Mouse (Mus musculus) forebrain, embryonic 14.5 days (tissue): ENCODE data around the gene Hoxb8. TPM values are rescaled to one million over a fixed set of nuclear protein-coding genes. Genes with fewer than 3 reads are reported as not detected.

Experiments used
- ATAC-seq: fragments of 200-750 bp; cut with Nextera tagmentation; 2 replicates; pipeline ENCODE4 v1.8.0; 2017; ENCODE audit warnings: mild to moderate bottlenecking, moderate library complexity
- DNase-seq: peaks from one replicate; pipeline ENCODE4 v3.0.0-alpha.2; 2015; ENCODE audit warnings: low spot score
- H3K27ac ChIP-seq: fragments of 300-500 bp; sonication (generic); 2 replicates; pipeline ENCODE4 v1.5.1; 2014; ENCODE audit warnings: low read depth, mild to moderate bottlenecking, control low read depth, low read length, moderate library complexity
- H3K27me3 ChIP-seq: fragments of 300-500 bp; sonication (generic); replicated peaks from 2 replicates; pipeline ENCODE4 v1.6.1; 2014; ENCODE audit warnings: low read length, control low read depth, mixed read lengths; ENCODE audit not compliant: control insufficient read depth, insufficient read depth
- H3K36me3 ChIP-seq: fragments of 300-500 bp; sonication (generic); 2 replicates; pipeline ENCODE4 v1.6.1; 2014; ENCODE audit warnings: low read length, control low read depth; ENCODE audit not compliant: control insufficient read depth, insufficient read depth
- H3K4me1 ChIP-seq: fragments of 300-500 bp; sonication (generic); 2 replicates; pipeline ENCODE4 v1.6.1; 2014; ENCODE audit warnings: antibody characterized with exemption, low read length, control low read depth; ENCODE audit not compliant: control insufficient read depth, insufficient read depth
- H3K4me2 ChIP-seq: fragments of 300-500 bp; sonication (generic); 2 replicates; pipeline ENCODE4 v1.6.1; 2014; ENCODE audit warnings: mild to moderate bottlenecking, control low read depth, low read length
- H3K4me3 ChIP-seq: fragments of 300-500 bp; sonication (generic); 2 replicates; pipeline ENCODE4 v1.5.1; 2014; ENCODE audit warnings: low read depth, low read length, control low read depth
- H3K9ac ChIP-seq: fragments of 300-500 bp; sonication (generic); 2 replicates; pipeline ENCODE4 v1.6.1; 2014; ENCODE audit warnings: mild to moderate bottlenecking, low read length, control low read depth, moderate library complexity
- H3K9me3 ChIP-seq: fragments of 300-500 bp; sonication (generic); replicated peaks from 2 replicates; pipeline ENCODE4 v1.6.1; 2016; ENCODE audit warnings: low read length, control low read depth, mixed read lengths; ENCODE audit not compliant: control insufficient read depth
- WGBS: fragments of 180-500 bp; shearing (Covaris S2); extraction: QIAGEN DNeasy Blood & Tissue Kit; methylation state at CpG from one replicate; pipeline ENCODE4 v1.1.7; 2014; 5-methylcytosine and 5-hydroxymethylcytosine counted together
- polyA plus RNA-seq: library from polyadenylated mRNA; unstranded; fragments of >200 nt; fragmentation: Nextera tagmentation; extraction: Ambion mirVana; gene quantifications from 2 replicates; pipeline ENCODE4 v1.2.1, GENCODE M21; 2014

Gene Hoxb8
- not detected in 2 replicates for polyA plus RNA-seq

GRCm38 (mm10) chr11:96281855-96282570 is at the start of gene Hoxb8:
Gene Hoxb8, plus strand, starts transcription at chr11:96281905.
- ATAC-seq, result no peak
- Histone ChIP-seq H3K27ac (no peak within 1 kb of the TSS), H3K4me2 (no peak within 1 kb of the TSS), H3K9ac (no peak within 1 kb of the TSS), H3K36me3 (no peaks in the 10 kb centered on the region), H3K4me3 (no peak within 1 kb of the TSS), H3K27me3 (peaks cover 94% of the 10 kb centered on the region), H3K4me1 (no peaks in the 10 kb centered on the region), H3K9me3 (no peaks in the 10 kb centered on the region)
- WGBS, result 1% methylated on average over 27 of the region's 27 CpGs
- no peak for DNase-seq

GRCm38 (mm10) chr11:96234906-96235305 is 46.8 kb upstream of the Hoxb8 start:
- WGBS, result under 1% methylated on average over 12 of the region's 12 CpGs
- no peaks in the 10 kb centered on the region for H3K9me3 ChIP-seq
- H3K27ac ChIP-seq, result no peak overlapping the region
- no peak overlapping the region for H3K9ac ChIP-seq
- no peaks in the 10 kb centered on the region for H3K4me1 ChIP-seq
- no peaks in the 10 kb centered on the region for H3K36me3 ChIP-seq
- no peak overlapping the region for H3K4me3 ChIP-seq
- ATAC-seq, result no peak
- peaks cover 30% of the 10 kb centered on the region; the same call in 1 of the 2 replicates for H3K27me3 ChIP-seq
- H3K4me2 ChIP-seq, result no peak overlapping the region
- DNase-seq, result peak; percentile 50

GRCm38 (mm10) chr11:96240211-96240610 is 41.5 kb upstream of the Hoxb8 start:
- no peak for ATAC-seq
- Histone ChIP-seq H3K4me1 (no peaks in the 10 kb centered on the region), H3K4me2 (no peak overlapping the region), H3K9me3 (no peaks in the 10 kb centered on the region), H3K27ac (no peak overlapping the region), H3K36me3 (no peaks in the 10 kb centered on the region), H3K9ac (no peak overlapping the region), H3K4me3 (no peak overlapping the region), H3K27me3 (peaks cover 19% of the 10 kb centered on the region; the same call in 1 of the 2 replicates)
- peak; percentile 66 for DNase-seq
- 3% methylated on average over 7 of the region's 7 CpGs for WGBS

- Histone ChIP-seq H3K4me3 (no peak overlapping the region), H3K36me3 (no peaks in the 10 kb centered on the region), H3K9me3 (no peaks in the 10 kb centered on the region), H3K4me1 (no peaks in the 10 kb centered on the region), H3K9ac (no peak overlapping the region), H3K4me2 (no peak overlapping the region), H3K27ac (no peak overlapping the region), H3K27me3 (peaks cover 78% of the 10 kb centered on the region)
- WGBS, result 2% methylated on average over 14 of the region's 14 CpGs
- DNase-seq (no peak), ATAC-seq (no peak)
These were observed 30.8 kb upstream of the Hoxb8 start for GRCm38 (mm10) chr11:96250901-96251300.

GRCm38 (mm10) chr11:96251480-96252031 is 30.1 kb upstream of the Hoxb8 start:
- WGBS, result 2% methylated on average over 46 of the region's 46 CpGs
- Histone ChIP-seq H3K4me2 (no peak overlapping the region), H3K9me3 (no peaks in the 10 kb centered on the region), H3K36me3 (no peaks in the 10 kb centered on the region), H3K9ac (no peak overlapping the region), H3K4me3 (no peak overlapping the region), H3K4me1 (no peaks in the 10 kb centered on the region), H3K27ac (no peak overlapping the region), H3K27me3 (peaks cover 85% of the 10 kb centered on the region)
- no peak for DNase-seq
- no peak for ATAC-seq

GRCm38 (mm10) chr11:96252541-96253120 is 29.1 kb upstream of the Hoxb8 start:
- WGBS, result 2% methylated on average over 12 of the region's 12 CpGs
- ATAC-seq, result no peak
- Histone ChIP-seq H3K9ac (no peak overlapping the region), H3K4me1 (no peaks in the 10 kb centered on the region), H3K9me3 (no peaks in the 10 kb centered on the region), H3K4me2 (no peak overlapping the region), H3K36me3 (no peaks in the 10 kb centered on the region), H3K27ac (no peak overlapping the region), H3K4me3 (no peak overlapping the region), H3K27me3 (peaks cover 91% of the 10 kb centered on the region)
- no peak for DNase-seq

- H3K27me3 ChIP-seq, result peaks cover 99% of the 10 kb centered on the region
- no peak overlapping the region for H3K27ac ChIP-seq
- no peak overlapping the region for H3K4me3 ChIP-seq
- DNase-seq (no peak), ATAC-seq (no peak)
- no peaks in the 10 kb centered on the region for H3K9me3 ChIP-seq
- no peak overlapping the region for H3K9ac ChIP-seq
- 2% methylated on average over 11 of the region's 11 CpGs for WGBS
- no peak overlapping the region for H3K4me2 ChIP-seq
- H3K36me3 ChIP-seq, result no peaks in the 10 kb centered on the region
- H3K4me1 ChIP-seq, result no peaks in the 10 kb centered on the region
These were observed 27.5 kb upstream of the Hoxb8 start for GRCm38 (mm10) chr11:96254221-96254620.

GRCm38 (mm10) chr11:96255111-96255995 is 26.4 kb upstream of the Hoxb8 start:
- Histone ChIP-seq H3K9ac (no peak overlapping the region), H3K9me3 (no peaks in the 10 kb centered on the region), H3K36me3 (no peaks in the 10 kb centered on the region), H3K4me3 (no peak overlapping the region), H3K27ac (no peak overlapping the region), H3K4me1 (no peaks in the 10 kb centered on the region), H3K4me2 (no peak overlapping the region), H3K27me3 (peaks cover 99% of the 10 kb centered on the region)
- DNase-seq, result no peak
- 2% methylated on average over 39 of the region's 39 CpGs for WGBS
- no peak for ATAC-seq
